Mouse (Mus musculus) right cerebral cortex, postnatal 36 days (tissue): ENCODE data around the gene Gm906.
"Not testable (repeated sequence)": the region's sequence is repeated elsewhere in the genome, so short reads cannot be mapped to it uniquely, and the experiment has no call there.

Experiments used
- DNase-seq, 2 experiments: peaks; one replicate each; pipeline ENCODE4 v3.0.0; 2022; ENCODE audit warnings: low spot score in 2 of 2, mixed read lengths in 1 of 2

Gene Gm906

DNA sequence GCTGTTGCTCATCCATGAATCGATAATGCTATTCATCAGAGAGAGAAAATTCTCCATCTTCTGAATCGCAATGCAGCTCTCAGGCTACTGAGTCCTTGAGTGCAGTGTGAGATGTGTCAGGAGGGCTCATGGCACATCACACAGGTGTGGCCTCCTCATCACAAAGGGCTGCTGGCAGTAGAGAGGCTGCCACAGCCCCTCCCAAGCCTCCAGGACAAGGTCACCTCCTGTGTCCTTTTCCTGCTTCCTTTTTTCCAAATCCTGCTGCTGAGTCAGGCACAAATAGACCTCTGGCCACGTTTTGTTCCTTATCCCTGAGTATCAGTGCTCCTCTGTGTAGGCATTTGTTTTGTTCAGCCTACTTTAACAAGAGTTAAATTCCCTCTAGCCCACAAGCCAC, at the start of gene Gm906:
Gm906 (minus strand) TSS at position 101 of the 400 bp plus-strand sequence.
- not testable (repeated sequence) for DNase-seq

GRCm38 (mm10) chr13:50283308-50283707, 33.2 kb upstream of the Gm906 start:
- not testable (repeated sequence) for DNase-seq

- no peak for DNase-seq
Observed at GRCm38 (mm10) chr13:50236487-50236886, 13.6 kb downstream of the Gm906 start.

DNA sequence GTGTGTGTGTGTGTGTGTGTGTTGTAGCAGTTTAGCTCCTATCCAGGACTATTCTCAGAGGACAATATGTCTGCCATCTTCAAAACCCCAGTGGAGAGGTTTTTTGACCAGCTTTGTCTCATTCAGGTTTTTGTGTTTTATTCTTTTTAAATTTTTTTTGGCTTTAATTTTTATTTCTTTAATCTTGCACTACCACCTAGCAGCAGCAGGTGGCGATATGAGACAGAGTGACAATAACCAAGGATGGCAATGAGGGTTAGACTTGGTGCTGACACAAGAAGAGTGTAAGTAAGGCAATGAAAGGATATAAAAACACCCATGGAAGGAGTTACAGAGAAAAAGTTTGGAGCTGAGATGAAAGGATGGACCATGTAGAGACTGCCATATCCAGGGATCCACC, 38.3 kb downstream of the Gm906 start:
- not testable (repeated sequence) for DNase-seq

GRCm38 (mm10) chr13:50210191-50210590, 39.9 kb downstream of the Gm906 start:
- not testable (repeated sequence) for DNase-seq

- not testable (repeated sequence) for DNase-seq
Observed at GRCm38 (mm10) chr13:50209651-50210050, 40.5 kb downstream of the Gm906 start.

DNA sequence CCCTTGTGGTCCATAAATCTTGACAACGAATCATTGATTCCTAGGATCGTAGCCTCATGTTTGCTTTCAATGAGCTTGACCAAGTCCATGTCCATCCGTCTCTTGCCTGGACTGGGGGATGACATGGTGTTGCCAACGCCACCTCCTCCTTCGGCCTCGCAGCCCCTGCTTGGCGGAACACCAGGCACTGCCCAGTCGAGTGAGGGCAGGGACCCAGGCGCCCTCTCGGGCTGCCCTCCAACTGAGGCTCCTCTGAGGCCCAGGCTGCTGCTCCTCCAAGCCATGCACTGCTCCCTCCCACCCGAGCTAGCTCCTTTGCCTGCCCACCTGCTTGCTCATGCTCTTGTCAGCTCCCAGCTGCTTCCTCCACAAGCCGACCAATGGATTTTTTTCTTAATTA, 42.1 kb downstream of the Gm906 start:
- DNase-seq, result no peak

GRCm38 (mm10) chr13:50196831-50197230, 53.3 kb downstream of the Gm906 start:
- DNase-seq, result not testable (repeated sequence)
